Mouse (Mus musculus): ENCODE measurements at regions not wholly inside any gene's neighbourhood (a gene's known extent, or its start where the extent isn't known, plus 50 kb on each side); places are given as distances from the start of the nearest gene placed in this dataset.

DNA sequence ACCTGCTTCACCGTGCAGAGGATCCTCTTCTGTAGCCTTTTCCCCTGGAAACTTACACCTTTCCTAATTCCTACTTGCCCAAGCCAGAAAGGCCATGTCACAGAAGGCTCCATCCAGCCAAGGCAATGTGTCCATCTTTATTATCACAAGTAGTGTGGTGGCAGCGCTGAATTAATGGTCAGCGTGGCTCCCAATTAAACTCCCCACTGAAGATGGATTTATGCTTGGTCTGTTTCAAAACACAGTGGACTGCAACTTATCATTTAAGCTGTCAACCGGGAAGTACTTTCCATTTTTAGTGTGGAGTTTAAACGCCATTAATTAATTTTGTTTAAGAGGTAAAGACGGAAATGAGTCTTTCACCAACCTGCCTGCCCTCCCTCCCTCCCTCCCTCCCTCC, 170.1 kb upstream of the Nrp1 start:
- in situ Hi-C loops (cut with MboI; ENCODE audit: low sequenced_read_pairs in 2 of 2, unreplicated experiment in 2 of 2): no loop called here
- H3K4me1 ChIP-seq (ENCODE audit: control insufficient read depth in 2 of 2, insufficient read depth in 2 of 2, low read length in 2 of 2, poor library complexity in 1 of 2): peaks cover 0 to 3% of the 10 kb centered on the region in 2 experiments; a peak in 1 of 4 replicates
- no peak overlapping the region for H3K27ac ChIP-seq (ENCODE audit: insufficient read depth, low read depth, low read length, poor library complexity, severe bottlenecking)
- no peak overlapping the region for H3K4me3 ChIP-seq (ENCODE audit: insufficient read depth in 1 of 2, low read depth in 1 of 2, low read length in 2 of 2, poor library complexity in 1 of 2, severe bottlenecking in 1 of 2)
- no peaks in the 10 kb centered on the region for H3K9me3 ChIP-seq (ENCODE audit: control insufficient read depth, insufficient read depth, low read depth, low read length)
- H3K36me3 ChIP-seq (ENCODE audit: control insufficient read depth, insufficient read depth, low read length, poor library complexity, severe bottlenecking): no peaks in the 10 kb centered on the region
- TF ChIP-seq MAFK (IDR thresholded peaks at IDR 0.05; ENCODE audit: insufficient read depth, low read depth, low read length): no peak
- no peak for TF ChIP-seq CHD2 (IDR thresholded peaks at IDR 0.05; ENCODE audit: low read depth, low read length)
- no peak for TF ChIP-seq ZNF384 (IDR thresholded peaks at IDR 0.05; ENCODE audit: low read depth, low read length)
- TF ChIP-seq ZC3H11A (IDR thresholded peaks at IDR 0.05; ENCODE audit: borderline replicate concordance, low read depth, low read length): no peak
- no peak for TF ChIP-seq HCFC1 (IDR thresholded peaks at IDR 0.05; ENCODE audit: borderline replicate concordance, insufficient read depth, low read length)
- H3K9ac ChIP-seq (ENCODE audit: insufficient read depth, low read depth, low read length, poor library complexity, severe bottlenecking): no peak overlapping the region
- no peak for DNase-seq (ENCODE audit: low read depth, low spot score)

DNA sequence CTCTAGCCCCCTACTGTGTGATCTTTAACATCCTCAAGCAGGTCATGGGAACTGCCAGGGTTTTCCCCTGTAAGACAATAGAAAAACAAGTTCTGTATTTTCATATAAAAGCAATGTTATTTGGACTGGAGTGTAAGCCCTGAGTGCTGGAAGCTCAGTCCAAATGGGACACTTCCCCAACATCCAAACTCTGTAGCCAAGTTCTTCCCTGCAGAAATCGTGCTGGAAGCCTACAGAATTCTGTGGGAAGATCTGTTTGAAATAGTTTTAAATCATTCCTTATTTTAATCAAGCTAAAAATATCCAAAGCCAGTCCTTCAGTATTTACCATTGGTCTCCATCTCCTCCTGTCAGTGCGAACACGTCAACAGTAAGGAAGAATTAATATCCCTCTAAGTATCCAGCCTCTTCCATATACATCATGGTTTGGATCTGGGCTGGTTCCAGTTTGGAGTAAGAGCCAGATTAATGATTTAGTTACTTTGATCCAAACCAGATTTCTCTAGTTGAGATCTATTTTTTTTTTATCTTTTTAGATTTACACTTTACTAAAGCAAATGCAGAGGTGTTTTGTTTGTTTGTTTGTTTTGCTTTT, 165.0 kb upstream of the Nrp1 start:
- H3K4me3 ChIP-seq (ENCODE audit: insufficient read depth in 1 of 2, low read depth in 1 of 2, low read length in 2 of 2, poor library complexity in 1 of 2, severe bottlenecking in 1 of 2): no peak overlapping the region
- no peak overlapping the region for H3K27ac ChIP-seq (ENCODE audit: insufficient read depth, low read depth, low read length, poor library complexity, severe bottlenecking)
- H3K36me3 ChIP-seq (ENCODE audit: control insufficient read depth, insufficient read depth, low read length, poor library complexity, severe bottlenecking): no peaks in the 10 kb centered on the region
- DNase-seq (ENCODE audit: low read depth, low spot score): no peak
- H3K9me3 ChIP-seq (ENCODE audit: control insufficient read depth, insufficient read depth, low read depth, low read length): no peaks in the 10 kb centered on the region
- TF ChIP-seq MAFK (IDR thresholded peaks at IDR 0.05; ENCODE audit: insufficient read depth, low read depth, low read length) (no peak), CHD2 (IDR thresholded peaks at IDR 0.05; ENCODE audit: low read depth, low read length) (no peak), ZNF384 (IDR thresholded peaks at IDR 0.05; ENCODE audit: low read depth, low read length) (no peak), HCFC1 (IDR thresholded peaks at IDR 0.05; ENCODE audit: borderline replicate concordance, insufficient read depth, low read length) (no peak), ZC3H11A (IDR thresholded peaks at IDR 0.05; ENCODE audit: borderline replicate concordance, low read depth, low read length) (no peak)
- no peaks in the 10 kb centered on the region for H3K4me1 ChIP-seq (ENCODE audit: control insufficient read depth in 2 of 2, insufficient read depth in 2 of 2, low read length in 2 of 2, poor library complexity in 1 of 2)
- in situ Hi-C loops (cut with MboI; ENCODE audit: low sequenced_read_pairs in 2 of 2, unreplicated experiment in 2 of 2): no loop called here
- H3K9ac ChIP-seq (ENCODE audit: insufficient read depth, low read depth, low read length, poor library complexity, severe bottlenecking): no peak overlapping the region

DNA sequence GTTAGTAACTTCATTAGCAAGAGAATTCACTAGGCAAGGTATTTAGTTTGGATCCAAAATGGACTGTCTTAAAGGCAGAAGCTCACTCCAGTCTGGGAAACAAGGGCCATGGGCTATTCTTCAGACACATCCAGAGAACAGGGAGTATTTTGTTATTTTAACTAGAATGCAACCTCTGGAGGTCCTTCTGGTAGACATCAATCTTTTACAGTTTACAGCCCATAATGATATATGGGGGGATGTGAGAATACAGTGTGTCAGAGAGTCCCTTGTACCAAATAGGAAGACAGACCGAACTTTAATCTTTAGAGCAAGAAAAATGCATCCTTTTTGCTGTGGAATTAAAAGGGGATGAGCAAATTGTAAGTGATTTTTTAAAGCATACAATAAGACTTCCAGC, 157.6 kb upstream of the Nrp1 start:
- no peak for TF ChIP-seq MAFK (IDR thresholded peaks at IDR 0.05; ENCODE audit: insufficient read depth, low read depth, low read length)
- H3K36me3 ChIP-seq (ENCODE audit: control insufficient read depth, insufficient read depth, low read length, poor library complexity, severe bottlenecking): no peaks in the 10 kb centered on the region
- no peaks in the 10 kb centered on the region for H3K9me3 ChIP-seq (ENCODE audit: control insufficient read depth, insufficient read depth, low read depth, low read length)
- DNase-seq (ENCODE audit: low read depth, low spot score): no peak
- no peaks in the 10 kb centered on the region for H3K4me1 ChIP-seq (ENCODE audit: control insufficient read depth in 2 of 2, insufficient read depth in 2 of 2, low read length in 2 of 2, poor library complexity in 1 of 2)
- in situ Hi-C loops (cut with MboI; ENCODE audit: low sequenced_read_pairs in 2 of 2, unreplicated experiment in 2 of 2): no loop called here
- H3K9ac ChIP-seq (ENCODE audit: insufficient read depth, low read depth, low read length, poor library complexity, severe bottlenecking): no peak overlapping the region
- no peak overlapping the region for H3K4me3 ChIP-seq (ENCODE audit: insufficient read depth in 1 of 2, low read depth in 1 of 2, low read length in 2 of 2, poor library complexity in 1 of 2, severe bottlenecking in 1 of 2)
- no peak overlapping the region for H3K27ac ChIP-seq (ENCODE audit: insufficient read depth, low read depth, low read length, poor library complexity, severe bottlenecking)

DNA sequence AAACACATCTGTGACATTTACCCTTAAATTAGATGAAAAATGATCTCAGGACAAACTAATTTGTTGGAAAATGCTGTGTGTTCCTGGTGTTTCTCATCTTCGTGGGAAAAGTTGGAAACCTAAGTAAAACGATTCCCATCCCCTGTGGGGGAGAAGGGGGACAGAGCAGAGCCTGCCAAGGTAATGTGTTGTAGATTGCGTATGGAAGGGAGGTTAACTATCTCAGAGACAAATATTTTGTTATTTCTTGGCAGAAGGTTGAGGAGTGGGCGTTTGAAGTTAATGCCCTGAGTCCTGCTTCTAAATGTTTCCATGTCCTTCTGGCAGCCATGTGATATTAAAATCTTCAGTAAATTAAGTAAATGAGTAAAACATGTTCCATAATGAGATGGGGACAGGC, 156.8 kb upstream of the Nrp1 start:
- H3K4me1 ChIP-seq (ENCODE audit: control insufficient read depth in 2 of 2, insufficient read depth in 2 of 2, low read length in 2 of 2, poor library complexity in 1 of 2): no peaks in the 10 kb centered on the region

More for the DNA sequence above, 156.8 kb upstream of the Nrp1 start:
- Histone ChIP-seq H3K27ac (ENCODE audit: insufficient read depth, low read depth, low read length, poor library complexity, severe bottlenecking) (no peak overlapping the region), H3K36me3 (ENCODE audit: control insufficient read depth, insufficient read depth, low read length, poor library complexity, severe bottlenecking) (no peaks in the 10 kb centered on the region), H3K4me3 (ENCODE audit: insufficient read depth in 1 of 2, low read depth in 1 of 2, low read length in 2 of 2, poor library complexity in 1 of 2, severe bottlenecking in 1 of 2) (no peak overlapping the region), H3K9me3 (ENCODE audit: control insufficient read depth, insufficient read depth, low read depth, low read length) (no peaks in the 10 kb centered on the region), H3K9ac (ENCODE audit: insufficient read depth, low read depth, low read length, poor library complexity, severe bottlenecking) (no peak overlapping the region)
- no peak for DNase-seq (ENCODE audit: low read depth, low spot score)
- TF ChIP-seq ZNF384 (IDR thresholded peaks at IDR 0.05; ENCODE audit: low read depth, low read length) (no peak), CHD2 (IDR thresholded peaks at IDR 0.05; ENCODE audit: low read depth, low read length) (no peak), HCFC1 (IDR thresholded peaks at IDR 0.05; ENCODE audit: borderline replicate concordance, insufficient read depth, low read length) (no peak), ZC3H11A (IDR thresholded peaks at IDR 0.05; ENCODE audit: borderline replicate concordance, low read depth, low read length) (no peak), MAFK (IDR thresholded peaks at IDR 0.05; ENCODE audit: insufficient read depth, low read depth, low read length) (no peak)
- in situ Hi-C loops (cut with MboI; ENCODE audit: low sequenced_read_pairs in 2 of 2, unreplicated experiment in 2 of 2): no loop called here

Data from ES-E14 (cell line).